Comparison of ENCODE assay signal across 9 mouse cellular contexts in genomic region chr4:45106409-45106808, GRCm38 (mm10). TPM values are rescaled to one million over a fixed set of nuclear protein-coding genes. Genes with fewer than 3 reads are reported as not detected.
DNase-seq lines count a peak whose midpoint lies in the region; ATAC-seq and TF ChIP-seq lines count a peak whose summit lies in the region.
"Had no signal": no experiment of that assay in that cellular context is flagged by ENCODE, and none has a peak within 500 bp of the region (broad histone marks: within the 10 kb centered on the region; RNA-seq: fewer than 3 reads in every experiment).

No protein-coding gene starts in this region.

- 76% methylated on average over 5 of the region's 5 CpGs for WGBS in neural tube, embryonic 12.5 days
- 79% methylated on average over 5 of the region's 5 CpGs for WGBS in limb, embryonic 14.5 days
- 57% methylated on average over 5 of the region's 5 CpGs for WGBS in stomach, embryonic 16.5 days
- WGBS in cerebellum, adult 2 months, result 69% methylated on average over 5 of the region's 5 CpGs

- ATAC-seq in neural tube, embryonic 12.5 days (ENCODE audit: low FRiP score, low read depth), result no peak
- ATAC-seq in limb, embryonic 14.5 days (ENCODE audit: low FRiP score, low read depth), result no peak
- ATAC-seq in stomach, embryonic 16.5 days (ENCODE audit: insufficient read depth, low FRiP score), result no peak

- no peak overlapping the region for H3K27ac ChIP-seq in neural tube, embryonic 12.5 days
- H3K27ac ChIP-seq in limb, embryonic 14.5 days (replicated peaks; ENCODE audit: low read depth, low read length), result no peak overlapping the region
- no peak overlapping the region for H3K27ac ChIP-seq in stomach, embryonic 16.5 days (ENCODE audit: low read length)
- H3K27ac ChIP-seq in cerebellum, adult 2 months (ENCODE audit: insufficient read depth, low read length), result no peak overlapping the region
- H3K27ac ChIP-seq: limb, embryonic 15.5 days had no signal

- no peak overlapping the region for H3K9ac ChIP-seq in neural tube, embryonic 12.5 days
- H3K9ac ChIP-seq in limb, embryonic 14.5 days (ENCODE audit: low read depth, low read length, severe bottlenecking), result no peak overlapping the region
- no peak overlapping the region for H3K9ac ChIP-seq in stomach, embryonic 16.5 days (ENCODE audit: low read length)

- TF ChIP-seq CTCF in cerebellum, adult 2 months (IDR thresholded peaks at IDR 0.05; ENCODE audit: borderline replicate concordance, insufficient read depth, low read depth, low read length), result no peak

- 0 out of 2 replicates have a peak overlapping the region, but pooled peaks have one; percentile 20 for H3K4me2 ChIP-seq in neural tube, embryonic 12.5 days (replicated peaks)
- H3K4me2 ChIP-seq in limb, embryonic 14.5 days (replicated peaks; ENCODE audit: low read depth, low read length, severe bottlenecking), result peak overlapping the region; percentile 83; the same call in 1 of the 2 replicates
- H3K4me2 ChIP-seq in stomach, embryonic 16.5 days (ENCODE audit: low read depth, low read length), result peak overlapping the region; percentile 65; the same call in 1 of the 2 replicates

- no peaks in the 10 kb centered on the region for H3K27me3 ChIP-seq in neural tube, embryonic 12.5 days (replicated peaks)
- no peaks in the 10 kb centered on the region for H3K27me3 ChIP-seq in limb, embryonic 14.5 days (ENCODE audit: control insufficient read depth, insufficient read depth, low read length)
- no peaks in the 10 kb centered on the region for H3K27me3 ChIP-seq in stomach, embryonic 16.5 days (ENCODE audit: control insufficient read depth, insufficient read depth, low read length)
- H3K27me3 ChIP-seq in cerebellum, adult 2 months (ENCODE audit: control insufficient read depth, insufficient read depth, low read length), result no peaks in the 10 kb centered on the region
- H3K27me3 ChIP-seq: limb, embryonic 15.5 days had no signal

- peak; percentile 12 for DNase-seq in embryo, embryonic 10 days (ENCODE audit: low spot score)
- no peak for DNase-seq in embryo, embryonic 10.5 days (ENCODE audit: low spot score)
- no peak for DNase-seq in neural tube, embryonic 10.5 days (ENCODE audit: extremely low spot score, low spot score)
- no peak for DNase-seq in limb, embryonic 14.5 days (ENCODE audit: low spot score)
- no peak for DNase-seq in cerebellum, adult 2 months
- DNase-seq in frontal cortex, postnatal 14 days (ENCODE audit: low spot score in 2 of 2), result no peak

- H3K4me3 ChIP-seq in neural tube, embryonic 12.5 days, result no peak overlapping the region
- H3K4me3 ChIP-seq in limb, embryonic 14.5 days (replicated peaks; ENCODE audit: low read length), result no peak overlapping the region; the same call in 1 of the 2 replicates
- peak overlapping the region; percentile 60 for H3K4me3 ChIP-seq in stomach, embryonic 16.5 days (replicated peaks; ENCODE audit: low read length)
- H3K4me3 ChIP-seq in cerebellum, adult 2 months (replicated peaks; ENCODE audit: insufficient read depth, low read depth, low read length), result no peak overlapping the region

- H3K36me3 ChIP-seq in neural tube, embryonic 12.5 days, result peaks cover 28% of the 10 kb centered on the region
- peaks cover 33% of the 10 kb centered on the region for H3K36me3 ChIP-seq in limb, embryonic 14.5 days (ENCODE audit: control insufficient read depth, insufficient read depth, low read length)
- H3K36me3 ChIP-seq in stomach, embryonic 16.5 days (ENCODE audit: control insufficient read depth, insufficient read depth, low read length), result no peaks in the 10 kb centered on the region

- no peaks in the 10 kb centered on the region for H3K9me3 ChIP-seq in neural tube, embryonic 12.5 days
- no peaks in the 10 kb centered on the region for H3K9me3 ChIP-seq in limb, embryonic 14.5 days (ENCODE audit: control insufficient read depth, low read length)
- H3K9me3 ChIP-seq in stomach, embryonic 16.5 days (replicated peaks; ENCODE audit: control insufficient read depth, low read length), result no peaks in the 10 kb centered on the region
- H3K9me3 ChIP-seq: limb, embryonic 15.5 days had no signal

- H3K4me1 ChIP-seq in neural tube, embryonic 12.5 days, result peaks cover 14% of the 10 kb centered on the region
- H3K4me1 ChIP-seq in limb, embryonic 14.5 days (ENCODE audit: control insufficient read depth, insufficient read depth, low read length), result peaks cover 5% of the 10 kb centered on the region
- H3K4me1 ChIP-seq in stomach, embryonic 16.5 days (ENCODE audit: control insufficient read depth, insufficient read depth, low read length), result peaks cover 9% of the 10 kb centered on the region; the same call in 1 of the 2 replicates
- H3K4me1 ChIP-seq in cerebellum, adult 2 months (ENCODE audit: control insufficient read depth, insufficient read depth, low read length), result peaks cover 3% of the 10 kb centered on the region; the same call in 1 of the 2 replicates

- no peak for TF ChIP-seq POLR2A in limb, embryonic 14.5 days (IDR thresholded peaks at IDR 0.05; ENCODE audit: borderline replicate concordance, extremely low read depth, insufficient read depth, insufficient read length)
- TF ChIP-seq POLR2A in cerebellum, adult 2 months (IDR thresholded peaks at IDR 0.05; ENCODE audit: borderline replicate concordance, insufficient read depth, low read length), result no peak

RNA-seq across cellular contexts. Expression of gene Tomm5, which starts 1.5 kb away (rescaled TPM):
- 150 and 163 TPM in 2 replicates for polyA plus RNA-seq in neural tube, embryonic 12.5 days (2016; fragmentation: Nextera tagmentation; extraction: Ambion mirVana)
- polyA plus RNA-seq in limb, embryonic 14.5 days (2012; rRNA removed), result 152 and 176 TPM in 2 replicates
- polyA plus RNA-seq in limb, embryonic 14.5 days (2014; fragmentation: Nextera tagmentation; extraction: Ambion mirVana), result 227 and 255 TPM in 2 replicates
- polyA plus RNA-seq in stomach, embryonic 16.5 days (2015; fragmentation: Nextera tagmentation; extraction: Ambion mirVana), result 220 and 253 TPM in 2 replicates
- 140 and 155 TPM in 2 replicates for polyA plus RNA-seq in cerebellum, adult 2 months (2012; rRNA removed)

RNA-seq across cellular contexts. Expression of gene Fbxo10, which starts 22.0 kb away (rescaled TPM):
- 15.9 and 16.0 TPM in 2 replicates for polyA plus RNA-seq in neural tube, embryonic 12.5 days (2016; fragmentation: Nextera tagmentation; extraction: Ambion mirVana)
- 28.9 and 34.0 TPM in 2 replicates for polyA plus RNA-seq in limb, embryonic 14.5 days (2012; rRNA removed)
- polyA plus RNA-seq in limb, embryonic 14.5 days (2014; fragmentation: Nextera tagmentation; extraction: Ambion mirVana), result 15.0 and 16.4 TPM in 2 replicates
- polyA plus RNA-seq in stomach, embryonic 16.5 days (2015; fragmentation: Nextera tagmentation; extraction: Ambion mirVana), result 13.3 and 13.8 TPM in 2 replicates
- 18.6 and 19.2 TPM in 2 replicates for polyA plus RNA-seq in cerebellum, adult 2 months (2012; rRNA removed)

Comparison
In these comparisons a context has a peak if more than half of its experiments do, and no peak if none do; other contexts are left out.
1. H3K4me2 ChIP-seq: peak in every context shown above with its lines; median percentile 83 in limb, embryonic 14.5 days; 65 in stomach, embryonic 16.5 days; 20 in neural tube, embryonic 12.5 days.